Mouse (Mus musculus) kidney, embryonic 15.5 days (tissue): Measurements from ENCODE around the gene 6030408B16Rik. TPM values are rescaled to one million over a fixed set of nuclear protein-coding genes. Genes with fewer than 3 reads are reported as not detected.

Experiments used
- ATAC-seq: fragments of 200-750 bp; cut with Nextera tagmentation; replicated peaks from 2 replicates; pipeline ENCODE4 v1.8.0; 2017; ENCODE audit warnings: moderate TSS enrichment; ENCODE audit not compliant: low FRiP score
- H3K27ac ChIP-seq: fragments of 300-500 bp; sonication (generic); 2 replicates; pipeline ENCODE4 v1.5.1; 2015; ENCODE audit warnings: mild to moderate bottlenecking, inconsistent platforms
- H3K27me3 ChIP-seq: fragments of 300-500 bp; sonication (generic); 2 replicates; pipeline ENCODE4 v1.6.1; 2015; ENCODE audit warnings: inconsistent platforms
- H3K36me3 ChIP-seq: fragments of 300-500 bp; sonication (generic); 2 replicates; pipeline ENCODE4 v1.6.1; 2015; ENCODE audit warnings: inconsistent platforms
- H3K4me1 ChIP-seq: fragments of 300-500 bp; sonication (generic); 2 replicates; pipeline ENCODE4 v1.6.1; 2015; ENCODE audit warnings: inconsistent platforms
- H3K4me2 ChIP-seq: fragments of 300-500 bp; sonication (generic); 2 replicates; pipeline ENCODE4 v1.6.1; 2015; ENCODE audit warnings: moderate library complexity, mild to moderate bottlenecking, inconsistent platforms
- H3K4me3 ChIP-seq: fragments of 300-500 bp; sonication (generic); replicated peaks from 2 replicates; pipeline ENCODE4 v1.5.1; 2015; ENCODE audit warnings: mild to moderate bottlenecking, inconsistent platforms
- H3K9ac ChIP-seq: fragments of 300-500 bp; sonication (generic); 2 replicates; pipeline ENCODE4 v1.6.1; 2015; ENCODE audit warnings: mild to moderate bottlenecking, inconsistent platforms
- H3K9me3 ChIP-seq: fragments of 300-500 bp; sonication (generic); replicated peaks from 2 replicates; pipeline ENCODE4 v1.6.1; 2016; ENCODE audit warnings: inconsistent platforms
- WGBS: fragments of 180-500 bp; shearing (Covaris S2); methylation state at CpG from one replicate; pipeline ENCODE4 v1.1.7; 2015; ENCODE audit warnings: mixed read lengths; 5-methylcytosine and 5-hydroxymethylcytosine counted together
- polyA plus RNA-seq: library from polyadenylated mRNA; unstranded; fragments of >200 nt; fragmentation: Nextera tagmentation; extraction: Ambion mirVana; gene quantifications from 2 replicates; pipeline ENCODE4 v1.2.1, GENCODE M21; 2015

6030408B16Rik gene
- polyA plus RNA-seq, 1 experiment from 2014 or later: 19.9 TPM

- 56% methylated on average over 13 of the region's 13 CpGs for WGBS
- H3K4me2 ChIP-seq: no peak overlapping the region
- no peaks in the 10 kb centered on the region for H3K36me3 ChIP-seq
- ATAC-seq: no peak
- H3K4me3 ChIP-seq: no peak overlapping the region
- H3K27ac ChIP-seq: no peak overlapping the region
- no peaks in the 10 kb centered on the region for H3K27me3 ChIP-seq
- no peaks in the 10 kb centered on the region for H3K9me3 ChIP-seq
- no peak overlapping the region for H3K9ac ChIP-seq
- peaks cover 24% of the 10 kb centered on the region for H3K4me1 ChIP-seq
These were observed 15.7 kb downstream of the 6030408B16Rik start for GRCm38 (mm10) chr15:101308440-101309348.

GRCm38 (mm10) chr15:101309493-101309892, 16.5 kb downstream of the 6030408B16Rik start:
- Histone ChIP-seq H3K36me3 (no peaks in the 10 kb centered on the region), H3K9ac (no peak overlapping the region), H3K4me1 (peaks cover 24% of the 10 kb centered on the region), H3K9me3 (no peaks in the 10 kb centered on the region), H3K4me2 (no peak overlapping the region), H3K27ac (no peak overlapping the region), H3K27me3 (no peaks in the 10 kb centered on the region), H3K4me3 (no peak overlapping the region)
- 32% methylated on average over 5 of the region's 5 CpGs for WGBS
- ATAC-seq: no peak

GRCm38 (mm10) chr15:101311087-101311770, 18.2 kb downstream of the 6030408B16Rik start:
- no peaks in the 10 kb centered on the region for H3K36me3 ChIP-seq
- no peak overlapping the region for H3K4me3 ChIP-seq
- H3K27me3 ChIP-seq: no peaks in the 10 kb centered on the region
- H3K9me3 ChIP-seq: no peaks in the 10 kb centered on the region
- H3K27ac ChIP-seq: no peak overlapping the region
- no peak overlapping the region for H3K9ac ChIP-seq
- 42% methylated on average over 14 of the region's 15 CpGs for WGBS
- peaks cover 32% of the 10 kb centered on the region for H3K4me1 ChIP-seq
- no peak for ATAC-seq
- no peak overlapping the region for H3K4me2 ChIP-seq

GRCm38 (mm10) chr15:101312006-101312405, 19.0 kb downstream of the 6030408B16Rik start:
- H3K27ac ChIP-seq: no peak overlapping the region
- H3K36me3 ChIP-seq: no peaks in the 10 kb centered on the region
- H3K9me3 ChIP-seq: no peaks in the 10 kb centered on the region
- no peak for ATAC-seq
- no peak overlapping the region for H3K4me3 ChIP-seq
- no peak overlapping the region for H3K9ac ChIP-seq
- no peak overlapping the region for H3K4me2 ChIP-seq
- WGBS: 70% methylated on average over 6 of the region's 6 CpGs
- H3K27me3 ChIP-seq: no peaks in the 10 kb centered on the region
- peaks cover 37% of the 10 kb centered on the region for H3K4me1 ChIP-seq

- H3K4me3 ChIP-seq: no peak overlapping the region
- H3K4me1 ChIP-seq: peaks cover 37% of the 10 kb centered on the region
- 81% methylated on average over 4 of the region's 4 CpGs for WGBS
- peak overlapping the region; percentile 62; the same call in 1 of the 2 replicates for H3K4me2 ChIP-seq
- H3K27me3 ChIP-seq: no peaks in the 10 kb centered on the region
- no peaks in the 10 kb centered on the region for H3K9me3 ChIP-seq
- ATAC-seq: peak; percentile 10; the same call in 1 of the 2 replicates
- H3K36me3 ChIP-seq: no peaks in the 10 kb centered on the region
- H3K27ac ChIP-seq: no peak overlapping the region
- H3K9ac ChIP-seq: no peak overlapping the region
These were observed 22.4 kb downstream of the 6030408B16Rik start for GRCm38 (mm10) chr15:101315378-101315777.

GRCm38 (mm10) chr15:101315832-101316231, 22.8 kb downstream of the 6030408B16Rik start:
- 2% methylated on average over 11 of the region's 11 CpGs for WGBS
- no peaks in the 10 kb centered on the region for H3K36me3 ChIP-seq
- ATAC-seq: peak; percentile 86
- H3K27ac ChIP-seq: 0 out of 2 replicates have a peak overlapping the region, but pooled peaks have one; percentile 22
- H3K27me3 ChIP-seq: no peaks in the 10 kb centered on the region
- H3K9me3 ChIP-seq: no peaks in the 10 kb centered on the region
- H3K9ac ChIP-seq: 0 out of 2 replicates have a peak overlapping the region, but pooled peaks have one; percentile 28
- H3K4me2 ChIP-seq: peak overlapping the region; percentile 62
- H3K4me1 ChIP-seq: peaks cover 39% of the 10 kb centered on the region
- H3K4me3 ChIP-seq: peak overlapping the region; percentile 38

- H3K27ac ChIP-seq: 0 out of 2 replicates have a peak overlapping the region, but pooled peaks have one; percentile 22
- no peak for ATAC-seq
- 0 out of 2 replicates have a peak overlapping the region, but pooled peaks have one; percentile 28 for H3K9ac ChIP-seq
- peak overlapping the region; percentile 62 for H3K4me2 ChIP-seq
- H3K36me3 ChIP-seq: no peaks in the 10 kb centered on the region
- 54% methylated on average over 13 of the region's 13 CpGs for WGBS
- no peaks in the 10 kb centered on the region for H3K27me3 ChIP-seq
- peak overlapping the region; percentile 38 for H3K4me3 ChIP-seq
- peaks cover 45% of the 10 kb centered on the region for H3K4me1 ChIP-seq
- H3K9me3 ChIP-seq: no peaks in the 10 kb centered on the region
These were observed 23.4 kb downstream of the 6030408B16Rik start for GRCm38 (mm10) chr15:101316279-101316912.

GRCm38 (mm10) chr15:101316913-101317813, 24.2 kb downstream of the 6030408B16Rik start:
- H3K27me3 ChIP-seq: no peaks in the 10 kb centered on the region
- no peak for ATAC-seq
- peaks cover 53% of the 10 kb centered on the region for H3K4me1 ChIP-seq
- no peaks in the 10 kb centered on the region for H3K36me3 ChIP-seq
- H3K4me2 ChIP-seq: no peak overlapping the region
- H3K4me3 ChIP-seq: no peak overlapping the region
- H3K9me3 ChIP-seq: no peaks in the 10 kb centered on the region
- 63% methylated on average over 18 of the region's 18 CpGs for WGBS
- no peak overlapping the region for H3K9ac ChIP-seq
- no peak overlapping the region for H3K27ac ChIP-seq

- 78% methylated on average over 2 of the region's 2 CpGs for WGBS
- no peaks in the 10 kb centered on the region for H3K27me3 ChIP-seq
- no peak overlapping the region for H3K4me2 ChIP-seq
- H3K36me3 ChIP-seq: no peaks in the 10 kb centered on the region
- H3K4me1 ChIP-seq: peaks cover 53% of the 10 kb centered on the region
- ATAC-seq: no peak
- H3K9ac ChIP-seq: no peak overlapping the region
- no peaks in the 10 kb centered on the region for H3K9me3 ChIP-seq
- no peak overlapping the region for H3K4me3 ChIP-seq
- 0 out of 2 replicates have a peak overlapping the region, but pooled peaks have one; percentile 20 for H3K27ac ChIP-seq
These were observed 24.9 kb downstream of the 6030408B16Rik start for GRCm38 (mm10) chr15:101317814-101318500.

- no peaks in the 10 kb centered on the region for H3K9me3 ChIP-seq
- H3K36me3 ChIP-seq: no peaks in the 10 kb centered on the region
- no peak for ATAC-seq
- H3K4me2 ChIP-seq: no peak overlapping the region
- peak overlapping the region; percentile 81; the same call in 1 of the 2 replicates for H3K27ac ChIP-seq
- H3K4me1 ChIP-seq: peaks cover 53% of the 10 kb centered on the region
- H3K27me3 ChIP-seq: no peaks in the 10 kb centered on the region
- WGBS: 49% methylated on average over 14 of the region's 14 CpGs
- no peak overlapping the region for H3K4me3 ChIP-seq
- no peak overlapping the region for H3K9ac ChIP-seq
These were observed 26.1 kb downstream of the 6030408B16Rik start for GRCm38 (mm10) chr15:101318889-101319765.
